Mouse (Mus musculus) embryonic facial prominence, embryonic 14.5 days (tissue): ENCODE data around the gene Pcdh20. TPM values are rescaled to one million over a fixed set of nuclear protein-coding genes. Genes with fewer than 3 reads are reported as not detected.

ENCODE experiments used
- ATAC-seq: fragments of 200-750 bp; cut with Nextera tagmentation; 2 replicates; pipeline ENCODE4 v1.8.0; 2017; ENCODE audit warnings: low read depth, moderate number of reproducible peaks, moderate TSS enrichment
- DNase-seq: peaks from one replicate; pipeline ENCODE4 v3.0.0-alpha.2; 2015; ENCODE audit warnings: low spot score
- H3K27ac ChIP-seq: fragments of 300-500 bp; sonication (generic); replicated peaks from 2 replicates; pipeline ENCODE4 v1.5.1; 2014; ENCODE audit warnings: low read depth, mild to moderate bottlenecking, low read length, moderate library complexity
- H3K27me3 ChIP-seq: fragments of 300-500 bp; sonication (generic); replicated peaks from 2 replicates; pipeline ENCODE4 v1.6.1; 2014; ENCODE audit warnings: low read length; ENCODE audit not compliant: control insufficient read depth, insufficient read depth
- H3K36me3 ChIP-seq: fragments of 300-500 bp; sonication (generic); 2 replicates; pipeline ENCODE4 v1.6.1; 2014; ENCODE audit warnings: low read length, mixed read lengths; ENCODE audit not compliant: control insufficient read depth, insufficient read depth
- H3K4me1 ChIP-seq: fragments of 300-500 bp; sonication (generic); 2 replicates; pipeline ENCODE4 v1.6.1; 2014; ENCODE audit warnings: antibody characterized with exemption, low read length; ENCODE audit not compliant: control insufficient read depth, insufficient read depth
- H3K4me2 ChIP-seq: fragments of 300-500 bp; sonication (generic); 2 replicates; pipeline ENCODE4 v1.6.1; 2014; ENCODE audit warnings: low read depth, mild to moderate bottlenecking, low read length, moderate library complexity, mixed read lengths
- H3K4me3 ChIP-seq: fragments of 300-500 bp; sonication (generic); 2 replicates; pipeline ENCODE4 v1.5.1; 2014; ENCODE audit warnings: low read depth, mild to moderate bottlenecking, low read length
- H3K9ac ChIP-seq: fragments of 300-500 bp; sonication (generic); 2 replicates; pipeline ENCODE4 v1.6.1; 2014; ENCODE audit warnings: low read depth, mild to moderate bottlenecking, low read length, moderate library complexity, mixed read lengths
- H3K9me3 ChIP-seq: fragments of 300-500 bp; sonication (generic); 2 replicates; pipeline ENCODE4 v1.6.1; 2016; ENCODE audit warnings: low read length; ENCODE audit not compliant: control insufficient read depth
- WGBS: fragments of 180-500 bp; shearing (Covaris S2); extraction: QIAGEN DNeasy Blood & Tissue Kit; methylation state at CpG from one replicate; pipeline ENCODE4 v1.1.7; 2014; 5-methylcytosine and 5-hydroxymethylcytosine counted together
- polyA plus RNA-seq: library from polyadenylated mRNA; unstranded; fragments of >200 nt; fragmentation: Nextera tagmentation; extraction: Ambion mirVana; gene quantifications from 2 replicates; pipeline ENCODE4 v1.2.1, GENCODE M21; 2014

The Pcdh20 gene
- polyA plus RNA-seq, 1 experiment from 2014 or later, result 4.3 TPM

DNA sequence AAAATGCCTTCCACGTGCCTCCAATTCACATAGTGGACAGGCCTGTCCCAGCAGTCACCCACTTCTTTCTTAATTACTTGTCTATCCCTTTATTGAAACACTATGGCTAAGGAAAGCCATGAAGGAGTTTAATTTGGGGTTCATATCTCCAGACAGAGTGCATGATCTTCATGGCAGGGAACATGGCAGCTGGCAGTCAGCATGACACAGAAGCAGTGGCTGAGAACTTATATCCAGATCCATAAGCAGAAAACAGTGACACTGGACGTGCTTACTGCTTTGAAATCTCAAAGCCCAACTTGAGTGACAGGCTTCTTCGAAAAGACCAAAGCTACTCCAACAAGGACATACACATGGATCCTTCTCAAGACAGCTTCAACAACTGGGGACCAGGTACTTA lies 10.5 kb downstream of the Pcdh20 start:
- no peaks in the 10 kb centered on the region for H3K27me3 ChIP-seq

DNA sequence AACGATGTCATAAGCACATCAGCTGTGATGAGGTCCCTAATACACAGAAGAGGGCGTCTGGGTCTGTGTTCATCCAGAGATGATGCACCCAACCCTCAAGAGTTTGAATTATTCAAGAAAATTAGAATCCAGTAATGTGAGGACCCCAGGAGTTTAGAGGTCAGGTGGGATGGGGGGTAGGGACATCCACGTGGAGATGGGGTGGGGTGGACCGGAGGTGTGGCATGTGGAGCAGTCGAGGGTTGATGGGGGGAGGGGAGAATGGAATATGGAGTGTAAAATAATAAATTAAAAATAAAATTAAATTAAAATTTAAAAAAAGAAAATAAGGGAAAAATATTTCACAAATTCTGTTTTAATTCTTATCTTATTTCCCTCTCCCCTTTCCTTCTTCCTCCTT lies 27.9 kb downstream of the Pcdh20 start:
- no peak overlapping the region for H3K4me3 ChIP-seq
- H3K9me3 ChIP-seq, result no peaks in the 10 kb centered on the region
- H3K4me1 ChIP-seq, result no peaks in the 10 kb centered on the region
- H3K27me3 ChIP-seq, result no peaks in the 10 kb centered on the region
- DNase-seq (no peak), ATAC-seq (no peak)
- no peak overlapping the region for H3K4me2 ChIP-seq
- no peaks in the 10 kb centered on the region for H3K36me3 ChIP-seq
- WGBS, result 81% methylated on average over 5 of the region's 5 CpGs
- no peak overlapping the region for H3K27ac ChIP-seq
- H3K9ac ChIP-seq, result no peak overlapping the region

More for the DNA sequence above, 10.5 kb downstream of the Pcdh20 start:
- Histone ChIP-seq H3K27ac (no peak overlapping the region), H3K4me3 (no peak overlapping the region), H3K36me3 (no peaks in the 10 kb centered on the region), H3K4me1 (no peaks in the 10 kb centered on the region), H3K4me2 (no peak overlapping the region), H3K9ac (no peak overlapping the region), H3K9me3 (no peaks in the 10 kb centered on the region)
- 78% methylated on average over 3 of the region's 3 CpGs for WGBS
- DNase-seq (no peak), ATAC-seq (no peak)

DNA sequence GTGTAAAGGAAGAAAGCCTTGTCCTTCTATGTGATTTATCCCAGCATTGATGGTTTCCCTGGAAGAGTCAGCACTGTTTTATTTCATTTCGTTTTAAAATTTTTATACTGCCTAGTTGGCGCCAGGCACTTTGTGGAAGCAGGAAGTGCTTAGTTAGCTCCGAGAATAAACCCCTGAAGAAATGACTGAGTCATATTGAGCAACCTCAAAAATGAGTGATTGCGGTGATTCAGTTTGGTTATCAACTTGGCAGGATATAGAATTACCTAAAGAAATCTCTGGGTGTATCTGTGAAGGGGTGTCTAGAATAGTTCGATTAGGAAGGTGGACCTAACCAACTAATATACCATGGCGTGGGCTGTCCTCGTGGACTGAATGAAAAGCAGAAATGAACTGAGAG lies 41.8 kb downstream of the Pcdh20 start:
- DNase-seq (no peak), ATAC-seq (no peak)
- no peaks in the 10 kb centered on the region for H3K27me3 ChIP-seq
- no peak overlapping the region for H3K9ac ChIP-seq
- no peak overlapping the region for H3K27ac ChIP-seq
- no peaks in the 10 kb centered on the region for H3K4me1 ChIP-seq
- no peak overlapping the region for H3K4me3 ChIP-seq
- no peaks in the 10 kb centered on the region for H3K9me3 ChIP-seq
- H3K36me3 ChIP-seq, result no peaks in the 10 kb centered on the region
- H3K4me2 ChIP-seq, result no peak overlapping the region
- 89% methylated on average over 7 of the region's 7 CpGs for WGBS

DNA sequence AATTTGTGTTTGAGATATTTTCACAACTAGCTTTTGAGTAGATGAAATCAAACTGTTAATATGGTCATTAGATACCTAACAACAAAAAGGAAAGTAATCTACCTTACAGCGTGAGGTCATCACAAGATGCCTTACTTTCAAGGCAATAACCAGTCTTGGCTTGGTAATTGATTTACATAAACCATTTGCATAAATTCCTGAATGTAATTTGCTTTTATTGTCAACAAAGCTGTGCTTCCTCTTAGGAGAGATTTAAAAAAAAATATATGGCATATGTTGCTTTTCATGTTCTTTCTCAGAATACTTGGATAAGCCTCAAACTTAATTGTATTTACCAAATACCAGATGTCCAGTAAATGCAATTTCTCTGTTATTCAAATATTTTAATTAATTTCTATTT lies 43.8 kb downstream of the Pcdh20 start:
- 78% methylated on average over 1 of the region's 1 CpGs for whole genome bisulfite sequencing
- H3K9me3 ChIP-seq, result no peaks in the 10 kb centered on the region
- H3K27me3 ChIP-seq, result no peaks in the 10 kb centered on the region
- no peak overlapping the region for H3K27ac ChIP-seq
- no peaks in the 10 kb centered on the region for H3K4me1 ChIP-seq
- ATAC-seq (no peak), DNase-seq (no peak)
- H3K4me3 ChIP-seq, result no peak overlapping the region
- H3K9ac ChIP-seq, result no peak overlapping the region
- H3K4me2 ChIP-seq, result no peak overlapping the region
- H3K36me3 ChIP-seq, result no peaks in the 10 kb centered on the region
